Mouse (Mus musculus) erythroblast, embryonic 14.5 days (primary cell): ENCODE results near the gene Fbxo30.

Source experiments
- GATA1 ChIP-seq: IDR thresholded peaks from 2 replicates; pipeline ENCODE4 v1.6.1; 2012; ENCODE audit warnings: low read length, inconsistent platforms, mixed read lengths
- TAL1 ChIP-seq: IDR thresholded peaks from 3 replicates; pipeline ENCODE4 v1.6.1; 2012; ENCODE audit warnings: low read length, inconsistent platforms, mixed read lengths

GRCm38 (mm10) chr10:11305365-11306053, 24.4 kb downstream of the Fbxo30 start:
- TF ChIP-seq TAL1 (no peak), GATA1 (no peak)
